Mouse (Mus musculus): Measurements from ENCODE around the gene Mucl3. TPM values are rescaled to one million over a fixed set of nuclear protein-coding genes. Genes with fewer than 3 reads are reported as not detected.
A peak's percentile ranks its signal among the peaks of the same experiment; 100 is the strongest.

Mucl3 gene
- total and polyA plus RNA-seq, 2 experiments from 2014 or later = 0.77 TPM; not detected in 1

DNA sequence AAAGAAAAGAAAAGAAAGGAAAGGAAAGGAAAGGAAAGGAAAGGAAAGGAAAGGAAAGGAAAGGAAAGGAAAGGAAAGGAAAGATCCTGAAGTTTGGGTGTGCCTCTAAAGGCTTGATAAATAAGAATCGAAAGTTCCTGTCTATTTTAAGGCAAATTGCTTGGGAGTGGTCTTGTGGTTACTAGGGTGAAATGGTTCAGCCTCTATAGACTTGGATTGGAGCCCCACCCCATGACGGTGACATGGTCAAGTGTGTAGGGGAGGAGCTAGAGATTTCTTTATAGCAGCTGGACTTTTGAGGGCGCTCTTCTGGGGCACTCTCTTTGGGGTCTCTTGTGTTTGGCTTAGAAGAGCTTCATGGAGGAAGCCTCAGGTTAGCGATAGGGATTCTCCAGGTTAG, 49.7 kb downstream of the Mucl3 start:
- no peaks in the 10 kb centered on the region for H3K9me3 ChIP-seq (ENCODE audit: low read length)
- ATAC-seq (ENCODE audit: low FRiP score) = no peak
- no peak overlapping the region for H3K27ac ChIP-seq (ENCODE audit: low read depth, low read length)
- H3K4me1 ChIP-seq (ENCODE audit: insufficient read depth, low read length) = no peaks in the 10 kb centered on the region
- H3K4me2 ChIP-seq (ENCODE audit: low read depth, low read length, poor library complexity, severe bottlenecking) = no peak overlapping the region
- WGBS = 34% methylated on average over 4 of the region's 4 CpGs
- DNase-seq (ENCODE audit: low spot score) = no peak
- H3K4me3 ChIP-seq (ENCODE audit: low read depth, low read length) = no peak overlapping the region
- H3K36me3 ChIP-seq (ENCODE audit: insufficient read depth, low read length) = no peaks in the 10 kb centered on the region
- no peaks in the 10 kb centered on the region for H3K27me3 ChIP-seq (ENCODE audit: insufficient read depth, low read length)
- no peak overlapping the region for H3K9ac ChIP-seq (replicated peaks; ENCODE audit: low read length, poor library complexity, severe bottlenecking)
- no peak for TF ChIP-seq CTCF (IDR thresholded peaks at IDR 0.05)

- no peak overlapping the region for H3K4me2 ChIP-seq (ENCODE audit: low read depth, low read length, poor library complexity, severe bottlenecking)
- no peak for DNase-seq (ENCODE audit: low spot score)
- H3K27me3 ChIP-seq (ENCODE audit: insufficient read depth, low read length) = no peaks in the 10 kb centered on the region
- no peaks in the 10 kb centered on the region for H3K36me3 ChIP-seq (ENCODE audit: insufficient read depth, low read length)
- no peak for TF ChIP-seq CTCF (IDR thresholded peaks at IDR 0.05)
- H3K4me1 ChIP-seq (ENCODE audit: insufficient read depth, low read length) = no peaks in the 10 kb centered on the region
- H3K9me3 ChIP-seq (ENCODE audit: low read length) = no peaks in the 10 kb centered on the region
- ATAC-seq (ENCODE audit: low FRiP score) = no peak
- no peak overlapping the region for H3K4me3 ChIP-seq (ENCODE audit: low read depth, low read length)
- no peak overlapping the region for H3K9ac ChIP-seq (replicated peaks; ENCODE audit: low read length, poor library complexity, severe bottlenecking)
- H3K27ac ChIP-seq (ENCODE audit: low read depth, low read length) = no peak overlapping the region
- WGBS = 90% methylated on average over 9 of the region's 9 CpGs
Measured at GRCm38 (mm10) chr17:35592131-35592530, 51.4 kb downstream of the Mucl3 start.

DNA sequence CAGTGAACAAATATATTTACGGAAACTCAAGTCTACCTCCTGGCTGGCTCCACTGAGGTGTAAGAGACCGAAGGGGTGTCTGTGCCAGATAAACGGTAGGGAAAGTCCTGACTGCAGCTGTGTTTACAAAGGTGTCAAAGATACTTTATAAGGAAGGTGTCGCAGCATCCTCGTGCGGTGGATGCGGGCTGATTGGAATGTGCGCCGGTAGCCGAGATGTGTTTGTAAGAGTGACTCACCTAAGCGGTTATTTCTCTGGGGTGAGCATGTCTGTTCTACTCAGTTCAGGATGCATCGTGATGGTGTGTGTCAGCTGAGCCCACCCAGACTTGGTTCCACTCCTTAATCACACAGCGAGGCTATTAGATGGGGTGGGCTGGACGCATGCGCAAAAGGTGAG, 51.8 kb downstream of the Mucl3 start:
- Histone ChIP-seq H3K9me3 (ENCODE audit: low read length) (no peaks in the 10 kb centered on the region), H3K36me3 (ENCODE audit: insufficient read depth, low read length) (no peaks in the 10 kb centered on the region), H3K4me2 (ENCODE audit: low read depth, low read length, poor library complexity, severe bottlenecking) (no peak overlapping the region), H3K4me1 (ENCODE audit: insufficient read depth, low read length) (no peaks in the 10 kb centered on the region), H3K9ac (replicated peaks; ENCODE audit: low read length, poor library complexity, severe bottlenecking) (no peak overlapping the region), H3K27me3 (ENCODE audit: insufficient read depth, low read length) (no peaks in the 10 kb centered on the region), H3K4me3 (ENCODE audit: low read depth, low read length) (no peak overlapping the region), H3K27ac (ENCODE audit: low read depth, low read length) (peak overlapping the region; percentile 63; the same call in 1 of the 2 replicates)
- TF ChIP-seq CTCF (IDR thresholded peaks at IDR 0.05) = no peak
- ATAC-seq (ENCODE audit: low FRiP score) (no peak), DNase-seq (ENCODE audit: low spot score) (no peak)
- 92% methylated on average over 15 of the region's 15 CpGs for WGBS

DNA sequence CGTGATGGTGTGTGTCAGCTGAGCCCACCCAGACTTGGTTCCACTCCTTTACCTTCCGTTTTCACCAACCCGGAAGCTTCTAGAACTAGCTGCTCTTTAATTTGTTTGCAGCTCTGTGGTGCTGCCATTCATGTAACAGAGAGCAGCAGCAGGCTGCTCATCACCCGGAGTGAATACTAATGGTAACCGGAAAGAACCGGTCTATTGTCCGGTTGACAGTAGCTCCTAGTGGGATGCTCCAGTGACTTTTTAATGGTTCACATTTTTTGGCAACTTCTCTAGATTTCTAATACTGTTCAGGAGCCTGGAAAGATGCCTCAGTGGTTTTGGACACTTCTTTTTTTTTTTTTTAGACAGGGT, 52.3 kb downstream of the Mucl3 start:
- no peaks in the 10 kb centered on the region for H3K4me1 ChIP-seq (ENCODE audit: insufficient read depth, low read length)
- TF ChIP-seq CTCF (IDR thresholded peaks at IDR 0.05) = no peak
- no peaks in the 10 kb centered on the region for H3K9me3 ChIP-seq (ENCODE audit: low read length)
- H3K27ac ChIP-seq (ENCODE audit: low read depth, low read length) = peak overlapping the region; percentile 63
- H3K27me3 ChIP-seq (ENCODE audit: insufficient read depth, low read length) = no peaks in the 10 kb centered on the region
- H3K4me2 ChIP-seq (ENCODE audit: low read depth, low read length, poor library complexity, severe bottlenecking) = no peak overlapping the region
- no peak overlapping the region for H3K9ac ChIP-seq (replicated peaks; ENCODE audit: low read length, poor library complexity, severe bottlenecking)
- ATAC-seq (ENCODE audit: low FRiP score) = peak; percentile 68; the same call in 1 of the 2 replicates
- peak; percentile 68 for DNase-seq (ENCODE audit: low spot score)
- H3K4me3 ChIP-seq (ENCODE audit: low read depth, low read length) = no peak overlapping the region
- H3K36me3 ChIP-seq (ENCODE audit: insufficient read depth, low read length) = no peaks in the 10 kb centered on the region
- 49% methylated on average over 7 of the region's 7 CpGs for WGBS

DNA sequence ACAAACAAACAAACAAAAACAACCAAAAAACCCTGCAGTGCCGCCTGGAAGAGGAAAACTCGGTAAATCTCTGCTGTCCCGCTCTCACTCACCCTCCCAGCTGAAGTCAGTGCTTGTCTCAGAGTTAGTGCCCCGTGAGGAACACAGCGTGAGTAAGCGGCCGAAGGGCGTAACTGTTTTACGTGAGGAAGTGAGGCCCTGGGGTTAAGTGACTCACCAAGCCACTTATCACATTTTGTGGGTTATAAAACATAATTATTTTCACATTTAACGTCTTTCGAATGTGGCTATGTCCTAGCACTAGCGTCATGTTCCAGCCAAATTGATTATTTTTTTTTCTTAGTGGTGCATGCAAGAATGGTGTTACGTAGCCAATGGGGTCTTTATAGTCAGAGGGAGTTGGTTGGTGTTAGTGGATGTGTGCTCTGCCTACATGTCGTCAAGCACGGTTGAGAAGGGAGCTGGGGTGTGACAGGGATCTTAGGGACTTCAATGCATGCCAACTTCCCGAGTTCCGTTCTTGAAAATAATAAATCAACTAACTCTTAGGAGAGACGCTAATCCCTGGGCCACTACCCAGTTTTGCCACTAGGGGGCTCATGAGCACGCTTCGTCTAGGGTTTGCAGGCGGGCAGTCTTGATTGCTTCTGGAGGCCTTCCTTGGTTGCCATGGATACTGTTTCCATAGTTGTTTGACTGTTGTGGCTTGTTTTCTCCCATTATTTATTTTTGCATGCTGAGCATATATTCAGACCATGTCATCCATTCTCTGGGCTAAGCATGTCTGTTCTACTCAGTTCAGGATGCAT, 52.9 kb downstream of the Mucl3 start:
- DNase-seq (ENCODE audit: low spot score) = peak; percentile 95
- TF ChIP-seq CTCF (IDR thresholded peaks at IDR 0.05) = peak; percentile 96
- WGBS = 47% methylated on average over 21 of the region's 21 CpGs
- Histone ChIP-seq H3K27me3 (ENCODE audit: insufficient read depth, low read length) (no peaks in the 10 kb centered on the region), H3K4me3 (ENCODE audit: low read depth, low read length) (no peak overlapping the region), H3K36me3 (ENCODE audit: insufficient read depth, low read length) (no peaks in the 10 kb centered on the region), H3K9me3 (ENCODE audit: low read length) (no peaks in the 10 kb centered on the region), H3K4me2 (ENCODE audit: low read depth, low read length, poor library complexity, severe bottlenecking) (no peak overlapping the region), H3K9ac (replicated peaks; ENCODE audit: low read length, poor library complexity, severe bottlenecking) (no peak overlapping the region), H3K27ac (ENCODE audit: low read depth, low read length) (peak overlapping the region; percentile 63), H3K4me1 (ENCODE audit: insufficient read depth, low read length) (no peaks in the 10 kb centered on the region)
- peak; percentile 80 for ATAC-seq (ENCODE audit: low FRiP score)

- no peaks in the 10 kb centered on the region for H3K9me3 ChIP-seq (ENCODE audit: low read length)
- 7% methylated on average over 4 of the region's 4 CpGs for WGBS
- no peaks in the 10 kb centered on the region for H3K4me1 ChIP-seq (ENCODE audit: insufficient read depth, low read length)
- H3K4me3 ChIP-seq (ENCODE audit: low read depth, low read length) = no peak overlapping the region
- no peak overlapping the region for H3K4me2 ChIP-seq (ENCODE audit: low read depth, low read length, poor library complexity, severe bottlenecking)
- H3K27me3 ChIP-seq (ENCODE audit: insufficient read depth, low read length) = no peaks in the 10 kb centered on the region
- no peaks in the 10 kb centered on the region for H3K36me3 ChIP-seq (ENCODE audit: insufficient read depth, low read length)
- DNase-seq (ENCODE audit: low spot score) = no peak
- ATAC-seq (ENCODE audit: low FRiP score) = no peak
- no peak overlapping the region for H3K9ac ChIP-seq (replicated peaks; ENCODE audit: low read length, poor library complexity, severe bottlenecking)
- H3K27ac ChIP-seq (ENCODE audit: low read depth, low read length) = no peak overlapping the region
- no peak for TF ChIP-seq CTCF (IDR thresholded peaks at IDR 0.05)
Measured at GRCm38 (mm10) chr17:35588387-35588786, 55.1 kb downstream of the Mucl3 start.
